Mouse (Mus musculus): Measurements from ENCODE around the gene Cd72.

- no peak for TF ChIP-seq POLR2A (IDR thresholded peaks at IDR 0.05; ENCODE audit: low read depth, low read length)
- no peak for TF ChIP-seq CTCF (IDR thresholded peaks at IDR 0.05; ENCODE audit: extremely low read depth, insufficient read length, insufficient replicate concordance, low read depth, low read length)
These were observed 27.9 kb downstream of the Cd72 start for GRCm38 (mm10) chr4:43426487-43426886.
